Mouse (Mus musculus) heart, embryonic 10.5 days (tissue): ENCODE data around the gene Ip6k1. TPM values are rescaled to one million over a fixed set of nuclear protein-coding genes. Genes with fewer than 3 reads are reported as not detected.

Experiments used
- DNase-seq: peaks from one replicate; pipeline ENCODE4 v3.0.0-alpha.2; 2017; ENCODE audit warnings: low spot score
- H3K27ac ChIP-seq: fragments of 300-500 bp; sonication (generic); 2 replicates; pipeline ENCODE4 v1.5.1; 2016; ENCODE audit warnings: mild to moderate bottlenecking
- H3K27me3 ChIP-seq: fragments of 300-500 bp; sonication (generic); 2 replicates; pipeline ENCODE4 v1.6.1; 2016; ENCODE audit warnings: mild to moderate bottlenecking; ENCODE audit not compliant: poor library complexity, insufficient read depth, severe bottlenecking
- H3K36me3 ChIP-seq: fragments of 300-500 bp; sonication (generic); 2 replicates; pipeline ENCODE4 v1.6.1; 2016; ENCODE audit warnings: mild to moderate bottlenecking, moderate library complexity
- H3K4me1 ChIP-seq: fragments of 300-500 bp; sonication (generic); 2 replicates; pipeline ENCODE4 v1.6.1; 2016; ENCODE audit warnings: mild to moderate bottlenecking
- H3K4me3 ChIP-seq: fragments of 300-500 bp; sonication (generic); 2 replicates; pipeline ENCODE4 v1.5.1; 2016; ENCODE audit warnings: mild to moderate bottlenecking, moderate library complexity
- H3K9me3 ChIP-seq: fragments of 300-500 bp; sonication (generic); 2 replicates; pipeline ENCODE4 v1.6.1; 2016; ENCODE audit warnings: mild to moderate bottlenecking, moderate library complexity
- WGBS: fragments of 180-500 bp; shearing (Covaris S2); methylation state at CpG from one replicate; pipeline ENCODE4 v1.1.7; 2016; 5-methylcytosine and 5-hydroxymethylcytosine counted together
- polyA plus RNA-seq: library from polyadenylated mRNA; unstranded; fragments of >200 nt; fragmentation: Nextera tagmentation; extraction: Ambion mirVana; gene quantifications from 2 replicates; pipeline ENCODE4 v1.2.1, GENCODE M21; 2016

Ip6k1 gene
- polyA plus RNA-seq, 1 experiment from 2014 or later: 42.3 TPM

- H3K9me3 ChIP-seq: no peaks in the 10 kb centered on the region
- peaks cover 79% of the 10 kb centered on the region for H3K36me3 ChIP-seq
- no peak overlapping the region for H3K4me3 ChIP-seq
- H3K27ac ChIP-seq: no peak overlapping the region
- DNase-seq: peak; percentile 70
- H3K27me3 ChIP-seq: no peaks in the 10 kb centered on the region
- H3K4me1 ChIP-seq: peaks cover 22% of the 10 kb centered on the region
- WGBS: 90% methylated on average over 5 of the region's 5 CpGs
Measured at GRCm38 (mm10) chr9:108057262-108057562, 54.9 kb downstream of the Ip6k1 start.

GRCm38 (mm10) chr9:108058291-108058690 is 56.0 kb downstream of the Ip6k1 start:
- Histone ChIP-seq H3K36me3 (peaks cover 90% of the 10 kb centered on the region), H3K27ac (no peak overlapping the region), H3K9me3 (no peaks in the 10 kb centered on the region), H3K27me3 (no peaks in the 10 kb centered on the region), H3K4me3 (no peak overlapping the region), H3K4me1 (peaks cover 12% of the 10 kb centered on the region)
- WGBS: 91% methylated on average over 9 of the region's 9 CpGs
- DNase-seq: no peak

DNA sequence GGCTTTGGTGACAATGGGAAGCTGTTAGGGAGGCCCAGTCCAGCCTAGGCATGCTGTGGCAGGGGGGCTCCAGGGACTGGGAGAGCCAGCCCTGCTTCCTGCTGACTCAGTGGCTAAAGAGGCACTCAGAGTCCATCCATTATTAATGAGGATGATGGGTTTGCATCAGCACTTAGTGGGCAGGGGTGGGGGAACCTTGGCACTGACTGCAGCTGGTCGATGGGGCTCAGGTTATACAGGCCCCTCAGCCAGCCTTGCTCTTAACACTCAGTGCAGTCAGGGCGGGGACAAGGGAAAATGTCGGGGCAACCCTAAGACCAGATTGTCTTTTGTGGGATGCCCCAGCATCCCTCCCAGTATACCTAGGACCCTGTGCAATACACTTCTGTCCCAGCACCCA is 59.8 kb downstream of the Ip6k1 start:
- Histone ChIP-seq H3K4me1 (peaks cover 15% of the 10 kb centered on the region), H3K36me3 (peaks cover 78% of the 10 kb centered on the region), H3K27me3 (no peaks in the 10 kb centered on the region), H3K9me3 (no peaks in the 10 kb centered on the region), H3K4me3 (no peak overlapping the region), H3K27ac (no peak overlapping the region)
- 86% methylated on average over 3 of the region's 3 CpGs for WGBS
- no peak for DNase-seq

DNA sequence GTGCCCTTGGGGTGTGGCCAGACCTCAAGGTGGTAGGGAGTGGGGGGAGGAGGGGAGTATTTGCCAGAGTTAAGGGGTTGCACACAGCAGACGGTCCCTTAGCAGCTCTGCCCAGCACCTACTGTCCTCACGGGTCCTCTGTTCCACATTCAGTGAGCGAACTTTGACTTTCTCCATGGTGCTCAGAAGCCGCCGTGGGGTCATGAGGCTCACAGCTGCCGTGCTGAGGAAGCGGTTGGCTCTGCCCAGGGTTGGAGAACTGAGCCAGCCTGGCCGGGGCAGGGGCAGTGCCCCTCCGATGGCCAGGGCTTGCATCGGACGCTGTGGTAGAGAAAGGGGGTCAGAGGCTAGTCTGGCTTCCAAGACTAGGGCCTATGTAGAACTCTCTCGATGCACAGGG is 61.1 kb downstream of the Ip6k1 start:
- no peaks in the 10 kb centered on the region for H3K27me3 ChIP-seq
- peaks cover 15% of the 10 kb centered on the region for H3K4me1 ChIP-seq
- no peak overlapping the region for H3K27ac ChIP-seq
- DNase-seq: no peak
- no peak overlapping the region for H3K4me3 ChIP-seq
- peaks cover 71% of the 10 kb centered on the region for H3K36me3 ChIP-seq
- WGBS: 86% methylated on average over 12 of the region's 12 CpGs
- no peaks in the 10 kb centered on the region for H3K9me3 ChIP-seq

GRCm38 (mm10) chr9:108065491-108066011 is 63.2 kb downstream of the Ip6k1 start:
- 31% methylated on average over 5 of the region's 5 CpGs for WGBS
- DNase-seq: no peak
- H3K36me3 ChIP-seq: peaks cover 69% of the 10 kb centered on the region

DNA sequence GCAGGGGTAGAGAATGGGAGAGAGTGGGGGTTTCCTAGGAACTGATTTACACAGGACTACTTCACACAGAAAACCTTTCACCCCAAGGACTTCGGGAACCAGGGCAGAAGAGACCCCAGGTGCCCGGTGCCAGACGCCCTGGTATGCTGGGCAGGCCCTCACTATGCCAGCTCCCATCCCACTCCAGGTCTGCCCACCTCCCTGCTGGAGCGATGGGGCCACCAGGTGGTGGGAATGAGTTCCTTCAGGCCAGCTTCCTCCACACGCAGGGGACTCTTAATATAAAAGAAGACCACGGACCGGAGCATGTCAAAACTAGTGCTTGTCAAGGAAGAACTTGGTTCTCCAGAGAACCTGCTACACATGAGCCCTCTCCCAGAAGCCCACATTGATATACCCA is 64.9 kb downstream of the Ip6k1 start:
- Histone ChIP-seq H3K9me3 (no peaks in the 10 kb centered on the region), H3K27me3 (no peaks in the 10 kb centered on the region), H3K4me1 (peaks cover 22% of the 10 kb centered on the region), H3K27ac (no peak overlapping the region), H3K4me3 (no peak overlapping the region), H3K36me3 (peaks cover 67% of the 10 kb centered on the region)
- 80% methylated on average over 7 of the region's 7 CpGs for WGBS
- DNase-seq: no peak

More at GRCm38 (mm10) chr9:108065491-108066011, 63.2 kb downstream of the Ip6k1 start:
- no peak overlapping the region for H3K4me3 ChIP-seq
- no peak overlapping the region for H3K27ac ChIP-seq
- no peaks in the 10 kb centered on the region for H3K27me3 ChIP-seq
- no peaks in the 10 kb centered on the region for H3K9me3 ChIP-seq
- peaks cover 12% of the 10 kb centered on the region for H3K4me1 ChIP-seq

DNA sequence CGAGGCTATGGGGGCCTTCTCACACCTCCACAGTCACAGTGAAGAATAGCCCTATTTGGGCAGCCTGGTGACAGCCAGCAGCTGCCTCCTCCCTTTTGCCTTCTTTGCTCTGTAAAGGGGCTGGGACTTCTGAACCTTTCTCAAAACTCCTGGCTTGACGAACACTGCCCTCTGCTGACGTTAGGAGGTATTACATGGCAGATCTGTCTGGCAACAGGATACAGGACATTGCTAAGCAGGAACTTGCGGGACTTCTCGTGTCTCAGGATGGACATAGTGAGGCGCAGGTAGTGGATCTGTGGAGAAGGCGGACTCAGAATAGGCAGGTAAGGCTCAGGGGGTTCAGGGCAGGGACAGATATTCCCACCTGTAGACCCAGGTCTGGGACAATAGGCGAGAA is 65.6 kb downstream of the Ip6k1 start:
- Histone ChIP-seq H3K27ac (no peak overlapping the region; the same call in 1 of the 2 replicates), H3K9me3 (no peaks in the 10 kb centered on the region), H3K27me3 (no peaks in the 10 kb centered on the region), H3K36me3 (peaks cover 60% of the 10 kb centered on the region), H3K4me1 (peaks cover 29% of the 10 kb centered on the region), H3K4me3 (no peak overlapping the region)
- WGBS: 19% methylated on average over 8 of the region's 8 CpGs
- peak; percentile 94 for DNase-seq

DNA sequence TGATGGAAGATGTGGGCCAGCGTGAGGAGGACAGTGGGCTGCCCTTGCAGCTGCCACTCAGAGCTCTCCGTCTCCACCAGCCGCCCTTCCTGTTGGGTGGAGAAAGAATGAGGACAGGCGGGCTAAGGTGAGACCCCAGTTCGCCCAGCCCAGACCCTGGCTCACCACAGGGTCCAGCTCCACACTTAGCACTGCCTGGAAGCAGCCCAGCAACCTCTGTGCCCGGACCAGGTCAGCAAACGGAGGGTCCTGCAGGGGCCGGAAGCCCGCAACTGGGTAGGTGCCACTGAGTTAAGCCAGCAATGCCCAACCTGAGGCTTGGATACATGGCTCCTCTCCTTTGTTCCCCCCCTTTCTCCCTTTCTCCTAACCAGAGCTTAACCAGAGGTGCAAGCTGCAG is 66.7 kb downstream of the Ip6k1 start:
- no peak overlapping the region for H3K4me3 ChIP-seq
- H3K9me3 ChIP-seq: no peaks in the 10 kb centered on the region
- no peak for DNase-seq
- H3K4me1 ChIP-seq: peaks cover 37% of the 10 kb centered on the region
- peaks cover 56% of the 10 kb centered on the region for H3K36me3 ChIP-seq
- WGBS: 86% methylated on average over 9 of the region's 9 CpGs
- H3K27me3 ChIP-seq: no peaks in the 10 kb centered on the region
- no peak overlapping the region for H3K27ac ChIP-seq

DNA sequence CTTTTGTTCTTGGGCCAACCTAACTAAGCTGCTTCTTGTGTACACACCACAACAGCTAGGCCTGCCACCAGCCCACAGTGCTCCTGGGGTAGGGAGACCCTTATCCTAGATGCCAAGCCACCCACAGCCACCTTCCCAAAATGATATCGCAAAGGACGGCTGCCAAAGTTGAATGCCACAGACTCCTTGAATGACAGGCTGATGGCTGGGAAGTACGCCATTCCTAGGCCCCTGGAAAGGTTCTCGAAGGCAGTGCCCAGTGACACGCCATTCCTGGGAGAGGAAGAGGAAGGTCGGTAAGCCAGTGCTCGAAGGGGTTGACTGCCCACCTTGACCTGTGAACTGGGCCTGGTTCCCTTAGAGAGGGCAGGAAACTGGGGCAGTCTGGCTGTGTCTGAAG is 67.2 kb downstream of the Ip6k1 start:
- Histone ChIP-seq H3K9me3 (no peaks in the 10 kb centered on the region), H3K27me3 (no peaks in the 10 kb centered on the region), H3K4me1 (peaks cover 34% of the 10 kb centered on the region), H3K27ac (no peak overlapping the region), H3K4me3 (no peak overlapping the region), H3K36me3 (peaks cover 51% of the 10 kb centered on the region)
- 86% methylated on average over 7 of the region's 7 CpGs for WGBS
- no peak for DNase-seq

DNA sequence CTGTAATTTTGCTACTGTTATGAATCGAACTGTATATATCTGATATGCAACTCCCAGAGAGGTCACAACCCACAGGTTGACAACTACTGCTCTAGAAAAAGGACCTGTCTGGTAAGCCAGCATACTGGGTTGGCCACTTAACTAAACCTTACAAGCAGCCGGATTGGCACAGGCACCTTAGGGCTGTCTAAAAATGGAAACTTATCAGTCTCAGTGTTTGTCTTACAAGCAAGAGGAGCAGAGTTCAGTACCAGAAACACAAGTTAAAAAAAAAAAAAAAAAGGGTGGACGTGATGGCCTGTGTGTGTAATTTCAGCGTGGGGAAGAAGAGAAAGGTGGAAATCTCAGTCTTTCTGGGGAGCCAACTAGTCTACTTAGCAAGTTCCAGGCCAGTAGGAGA is 69.5 kb downstream of the Ip6k1 start:
- Histone ChIP-seq H3K27ac (peak overlapping the region; percentile 63; the same call in 1 of the 2 replicates), H3K36me3 (peaks cover 41% of the 10 kb centered on the region), H3K4me1 (peaks cover 34% of the 10 kb centered on the region), H3K27me3 (no peaks in the 10 kb centered on the region), H3K4me3 (no peak overlapping the region), H3K9me3 (no peaks in the 10 kb centered on the region)
- no peak for DNase-seq
- 51% methylated on average over 4 of the region's 4 CpGs for WGBS

GRCm38 (mm10) chr9:108072481-108072924 is 70.2 kb downstream of the Ip6k1 start:
- H3K36me3 ChIP-seq: peaks cover 40% of the 10 kb centered on the region
- DNase-seq: no peak
- H3K27me3 ChIP-seq: no peaks in the 10 kb centered on the region
- 38% methylated on average over 9 of the region's 9 CpGs for whole genome bisulfite sequencing
- H3K4me3 ChIP-seq: no peak overlapping the region
- peaks cover 37% of the 10 kb centered on the region for H3K4me1 ChIP-seq
- H3K27ac ChIP-seq: peak overlapping the region; percentile 63
- no peaks in the 10 kb centered on the region for H3K9me3 ChIP-seq

DNA sequence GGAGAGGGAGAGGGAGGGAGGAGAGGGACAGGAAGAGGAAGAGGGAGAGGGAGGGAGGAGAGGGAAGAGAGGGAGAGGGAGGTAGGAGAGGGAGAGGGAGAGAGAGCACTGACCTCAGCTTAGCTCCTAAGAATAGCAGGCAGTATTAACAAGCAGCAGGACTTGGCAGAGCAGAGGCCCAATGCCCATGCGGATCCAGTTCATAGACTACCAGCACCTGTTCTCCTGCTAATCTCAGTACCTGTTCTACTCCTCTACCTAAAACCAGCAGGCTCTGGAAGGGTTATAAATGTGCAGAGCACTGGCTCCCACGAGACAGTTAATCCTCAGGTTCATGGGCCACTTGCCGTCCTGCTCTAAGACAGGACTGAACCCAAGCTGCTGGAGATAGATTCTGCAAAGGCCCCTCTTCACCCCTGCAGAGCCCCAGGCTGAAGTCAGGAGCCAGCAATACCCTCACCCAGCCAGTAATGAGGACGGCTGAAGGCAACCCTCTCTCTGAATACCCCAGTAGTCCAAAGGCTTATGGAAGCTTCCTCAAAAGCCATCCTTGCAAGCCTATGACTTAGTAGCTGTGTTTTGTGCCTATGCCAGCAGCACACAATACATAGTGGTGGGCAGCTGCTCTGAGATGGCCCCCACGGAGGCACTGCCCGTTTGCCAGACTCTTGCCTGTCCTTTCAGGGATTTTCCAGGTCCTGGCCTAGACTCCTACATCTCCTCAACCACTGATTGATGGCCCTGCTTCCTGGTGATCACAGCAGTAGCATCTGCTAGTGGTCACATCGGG is 71.0 kb downstream of the Ip6k1 start:
- 60% methylated on average over 7 of the region's 7 CpGs for WGBS
- H3K4me3 ChIP-seq: no peak overlapping the region
- no peaks in the 10 kb centered on the region for H3K9me3 ChIP-seq
- H3K27me3 ChIP-seq: no peaks in the 10 kb centered on the region
- no peak for DNase-seq
- H3K36me3 ChIP-seq: peaks cover 39% of the 10 kb centered on the region
- H3K27ac ChIP-seq: peak overlapping the region; percentile 69
- H3K4me1 ChIP-seq: peaks cover 45% of the 10 kb centered on the region

DNA sequence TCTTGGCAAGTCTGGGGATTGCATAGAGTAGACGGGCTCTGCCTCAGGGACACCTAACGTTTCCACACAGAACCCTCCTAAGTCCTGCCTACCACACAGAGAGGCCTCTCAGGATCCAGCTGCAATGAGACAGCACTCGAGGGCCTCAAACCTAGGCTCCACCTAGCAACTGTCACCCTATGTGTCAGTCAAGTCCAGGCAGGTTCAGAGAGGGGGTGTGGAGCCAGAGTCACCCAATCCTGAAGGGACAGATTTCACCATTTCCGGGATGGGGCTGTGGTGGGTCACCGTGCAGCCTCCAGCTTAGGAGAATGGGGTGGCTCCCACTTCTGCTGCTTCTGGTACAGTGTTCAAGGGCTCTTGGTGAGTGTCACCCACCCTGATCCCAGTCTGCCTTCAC is 77.9 kb downstream of the Ip6k1 start, which contains the start of gene Mst1:
Mst1 (plus strand) TSS at position 269 of the 400 bp plus-strand sequence.
- peak within 1 kb of the TSS; percentile 85 for H3K4me3 ChIP-seq
- H3K27me3 ChIP-seq: peaks cover 50% of the 10 kb centered on the region
- H3K36me3 ChIP-seq: peaks cover 20% of the 10 kb centered on the region
- peak within 1 kb of the TSS; percentile 90 for H3K27ac ChIP-seq
- no peaks in the 10 kb centered on the region for H3K9me3 ChIP-seq
- peak; percentile 94 for DNase-seq
- 65% methylated on average over 5 of the region's 5 CpGs for WGBS
- peaks cover 59% of the 10 kb centered on the region for H3K4me1 ChIP-seq
